Mouse (Mus musculus): ENCODE measurements around the gene Cbr2. TPM values are rescaled to one million over a fixed set of nuclear protein-coding genes. Genes with fewer than 3 reads are reported as not detected.
"Not testable (repeated sequence)": the region's sequence is repeated elsewhere in the genome, so short reads cannot be mapped to it uniquely, and the experiment has no call there.

The Cbr2 gene
- 1 to 10 TPM; 1.2 to 1.7 TPM for total RNA-seq (2021)
- long read RNA-seq, result 0 reads

GRCm38 (mm10) chr11:120731858-120732680 is at the start of gene Cbr2:
Gene Cbr2 (minus strand): TSS chr11:120732114.
- no peak for DNase-seq (ENCODE audit: low spot score in 2 of 2)

- not testable (repeated sequence) for DNase-seq (ENCODE audit: low spot score in 2 of 2)
Observed at GRCm38 (mm10) chr11:120781361-120781760, 49.4 kb upstream of the Cbr2 start.

GRCm38 (mm10) chr11:120779876-120780275 is 48.0 kb upstream of the Cbr2 start:
- DNase-seq (ENCODE audit: low spot score in 2 of 2), result no peak

GRCm38 (mm10) chr11:120777123-120777522 is 45.2 kb upstream of the Cbr2 start:
- DNase-seq (ENCODE audit: low spot score in 2 of 2), result no peak

- DNase-seq (ENCODE audit: low spot score in 2 of 2), result peak; percentile 88 to 97
Observed at GRCm38 (mm10) chr11:120775774-120776469, 44.0 kb upstream of the Cbr2 start.

GRCm38 (mm10) chr11:120773463-120774190 is 41.7 kb upstream of the Cbr2 start:
- DNase-seq (ENCODE audit: low spot score in 2 of 2), result no peak

- no peak for DNase-seq (ENCODE audit: low spot score in 2 of 2)
Observed at GRCm38 (mm10) chr11:120772749-120773148, 40.8 kb upstream of the Cbr2 start.

- DNase-seq (ENCODE audit: low spot score in 2 of 2), result no peak
Observed at GRCm38 (mm10) chr11:120768206-120768605, 36.3 kb upstream of the Cbr2 start.

GRCm38 (mm10) chr11:120767023-120767422 is 35.1 kb upstream of the Cbr2 start:
- DNase-seq (ENCODE audit: low spot score in 2 of 2), result not testable (repeated sequence)

- not testable (repeated sequence) for DNase-seq (ENCODE audit: low spot score in 2 of 2)
Observed at GRCm38 (mm10) chr11:120763121-120763999, 31.4 kb upstream of the Cbr2 start.

- DNase-seq (ENCODE audit: low spot score in 2 of 2), result not testable (repeated sequence)
Observed at GRCm38 (mm10) chr11:120762672-120763041, 30.7 kb upstream of the Cbr2 start, which contains the start of gene Hmga1b. Gene Hmga1b (plus strand): TSS chr11:120762794.

GRCm38 (mm10) chr11:120761811-120762671 is 30.1 kb upstream of the Cbr2 start:
- DNase-seq (ENCODE audit: low spot score in 2 of 2), result no peak

GRCm38 (mm10) chr11:120760236-120760635 is 28.3 kb upstream of the Cbr2 start:
- no peak for DNase-seq (ENCODE audit: low spot score in 2 of 2)

GRCm38 (mm10) chr11:120751606-120752005 is 19.7 kb upstream of the Cbr2 start:
- no peak for DNase-seq (ENCODE audit: low spot score in 2 of 2)

- DNase-seq (ENCODE audit: low spot score in 2 of 2), result no peak
Observed at GRCm38 (mm10) chr11:120749430-120749829, 17.5 kb upstream of the Cbr2 start.

- DNase-seq (ENCODE audit: low spot score in 2 of 2), result no peak
Observed at GRCm38 (mm10) chr11:120747974-120748373, 16.1 kb upstream of the Cbr2 start.

- no peak for DNase-seq (ENCODE audit: low spot score in 2 of 2)
Observed at GRCm38 (mm10) chr11:120744121-120744701, 12.3 kb upstream of the Cbr2 start.

- DNase-seq (ENCODE audit: low spot score in 2 of 2), result no peak
Observed at GRCm38 (mm10) chr11:120740981-120741380, 9.1 kb upstream of the Cbr2 start.

- DNase-seq (ENCODE audit: low spot score in 2 of 2), result no peak
Observed at GRCm38 (mm10) chr11:120736424-120736823, 4.5 kb upstream of the Cbr2 start.

Data from layer of hippocampus, adult 18-20 months (tissue).